Mouse (Mus musculus): ENCODE measurements around the gene Carmil1. TPM values are rescaled to one million over a fixed set of nuclear protein-coding genes. Genes with fewer than 3 reads are reported as not detected.

The Carmil1 gene
- total RNA-seq, 2 experiments from 2014 or later, result 9.1 to 10.6 TPM

DNA sequence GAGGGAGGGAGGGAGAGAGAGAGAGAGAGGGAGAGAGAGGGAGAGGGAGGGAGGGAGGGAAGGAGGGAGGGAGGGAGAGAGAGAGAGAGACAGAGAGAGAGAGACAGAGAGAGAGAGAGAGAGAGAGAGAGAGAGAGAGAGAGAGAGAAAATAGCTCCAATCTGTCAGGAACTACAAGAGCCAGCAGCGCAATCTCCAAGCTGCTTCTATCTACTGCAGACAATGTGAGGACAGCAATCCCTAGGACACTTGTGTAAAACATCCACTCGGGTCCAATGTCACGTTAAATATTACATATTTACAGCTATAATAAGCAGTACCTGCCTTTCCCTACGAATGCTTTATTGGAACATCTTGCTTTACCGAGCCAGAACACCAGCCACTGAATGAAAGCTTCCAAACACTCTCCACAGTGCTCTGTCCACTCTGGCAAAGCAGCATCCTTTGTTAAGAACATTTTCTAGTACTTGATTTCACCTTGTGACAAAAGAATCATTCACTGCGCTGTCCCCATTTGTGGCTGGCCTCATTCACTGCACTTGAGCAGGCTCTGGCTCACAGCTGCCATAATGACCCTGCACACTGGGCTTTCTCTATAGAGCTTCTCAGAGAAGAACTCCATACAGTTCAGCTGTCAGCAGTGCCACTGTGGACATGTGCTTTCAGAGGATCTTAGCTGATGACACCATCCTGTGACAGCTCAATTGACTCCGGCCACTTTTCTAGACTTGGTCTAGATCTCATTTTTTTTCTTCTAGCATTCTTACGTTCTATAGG, 57.0 kb downstream of the Carmil1 start:
- DNase-seq (ENCODE audit: low spot score), result no peak
- intact Hi-C loops (cut with DNase I), result no loop called here

GRCm38 (mm10) chr13:24220441-24220970, 60.1 kb downstream of the Carmil1 start:
- intact Hi-C loops (cut with DNase I), result no loop called here
- DNase-seq (ENCODE audit: low spot score), result no peak

GRCm38 (mm10) chr13:24211229-24211628, 69.4 kb downstream of the Carmil1 start:
- intact Hi-C loops (cut with DNase I), result no loop called here
- no peak for DNase-seq (ENCODE audit: low spot score)

DNA sequence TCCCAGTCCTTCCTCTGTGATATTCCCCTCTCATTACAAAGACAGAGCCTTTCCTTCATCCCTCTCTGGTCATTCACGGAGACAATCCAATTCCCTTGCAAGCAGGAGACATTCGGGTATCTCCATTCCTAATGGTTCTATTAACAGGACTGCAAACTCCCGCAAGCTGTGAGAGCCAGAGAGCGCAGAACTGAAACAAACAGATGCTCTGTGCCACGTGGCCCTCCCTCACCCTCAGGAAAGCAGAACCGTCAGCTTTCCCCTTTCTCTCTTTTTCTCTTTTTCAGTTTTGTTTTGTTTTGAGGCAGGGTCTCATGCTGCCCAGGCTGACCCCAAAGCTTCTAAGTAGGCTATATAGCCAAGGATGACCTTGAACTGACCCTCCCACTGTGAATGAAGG, 74.5 kb downstream of the Carmil1 start:
- intact Hi-C loops (cut with DNase I), result no loop called here
- DNase-seq (ENCODE audit: low spot score), result no peak

GRCm38 (mm10) chr13:24202314-24202713, 78.3 kb downstream of the Carmil1 start:
- intact Hi-C loops (cut with DNase I), result no loop called here
- no peak for DNase-seq (ENCODE audit: low spot score)

DNA sequence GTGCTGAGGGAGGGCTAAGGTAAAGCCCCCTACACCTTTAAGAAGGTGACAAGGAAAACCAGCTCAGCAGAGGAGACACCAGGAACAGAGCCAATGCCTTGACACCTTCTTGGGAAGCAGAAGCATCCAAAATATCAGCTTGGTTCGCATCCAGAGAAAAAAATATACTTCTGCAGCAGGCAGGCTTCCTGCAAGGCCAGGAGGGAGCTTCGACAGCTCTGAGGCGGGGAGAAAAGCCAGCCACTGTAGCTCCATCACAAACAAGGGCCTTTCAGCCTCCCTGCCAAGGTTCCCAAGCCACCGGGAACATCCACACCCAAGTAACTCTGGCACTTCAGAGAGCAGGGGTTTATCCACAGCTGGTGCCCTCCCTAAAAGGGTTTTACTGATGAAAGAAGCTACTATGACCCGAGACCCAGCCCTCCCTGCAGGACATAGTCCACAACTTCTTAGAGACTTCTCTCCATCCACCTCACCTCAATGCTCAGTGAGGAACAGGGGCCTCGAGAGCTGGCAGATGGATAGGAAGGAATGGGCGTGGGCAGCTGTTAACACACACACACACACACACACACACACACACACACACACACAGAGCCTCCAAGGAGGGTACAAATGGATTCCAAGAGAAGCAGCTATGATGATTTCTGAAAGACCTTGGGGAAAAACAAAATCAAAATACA, 80.6 kb downstream of the Carmil1 start:
- DNase-seq (ENCODE audit: low spot score), result peak; percentile 13
- intact Hi-C loops (cut with DNase I), result no loop called here

- no peak for DNase-seq (ENCODE audit: low spot score)
- intact Hi-C loops (cut with DNase I), result no loop called here
Measured at GRCm38 (mm10) chr13:24198396-24198924, 82.1 kb downstream of the Carmil1 start.

- intact Hi-C loops (cut with DNase I), result no loop called here
- DNase-seq (ENCODE audit: low spot score), result no peak
Measured at GRCm38 (mm10) chr13:24195371-24195770, 85.2 kb downstream of the Carmil1 start.

- DNase-seq (ENCODE audit: low spot score), result no peak
Measured at GRCm38 (mm10) chr13:24194018-24194417, 86.6 kb downstream of the Carmil1 start.

DNA sequence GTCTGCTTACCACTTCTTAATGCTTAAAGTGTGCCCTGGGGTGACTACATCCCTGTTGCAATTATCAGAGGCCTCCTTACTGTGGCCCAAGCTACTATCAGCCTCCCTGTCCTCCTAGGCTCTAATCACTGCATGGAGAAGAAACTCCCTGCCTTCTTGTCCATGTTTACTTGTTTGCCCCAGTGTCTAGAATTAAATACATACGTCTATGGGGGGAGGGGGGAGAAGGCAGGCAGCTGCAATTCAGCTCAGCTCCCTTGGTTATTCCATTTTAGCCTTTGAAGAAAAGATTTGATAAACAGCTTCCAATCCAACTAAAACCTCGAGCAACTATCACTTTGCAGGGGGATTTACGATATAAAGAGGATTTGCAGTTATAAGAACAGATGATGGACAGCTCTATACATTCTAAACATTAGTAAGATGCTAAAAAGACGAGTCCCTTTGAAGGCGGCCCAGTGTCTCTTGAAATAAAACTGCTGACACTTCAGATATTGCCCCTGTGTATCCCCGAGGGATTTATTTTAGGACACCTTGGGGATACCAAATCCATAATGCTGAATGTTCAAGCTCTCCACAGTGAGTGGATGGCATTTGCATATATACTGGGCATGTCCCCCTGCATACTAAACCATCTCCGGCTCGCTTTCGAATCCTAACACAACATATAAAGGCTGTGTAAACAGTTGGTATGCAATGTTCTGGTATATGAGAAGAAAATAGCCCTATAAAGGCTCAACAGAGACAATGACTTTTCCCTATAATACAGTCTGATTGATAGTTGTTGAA, 89.5 kb downstream of the Carmil1 start:
- no peak for DNase-seq (ENCODE audit: low spot score)
- intact Hi-C loops (cut with DNase I), result no loop called here

More at GRCm38 (mm10) chr13:24194018-24194417, 86.6 kb downstream of the Carmil1 start:
- intact Hi-C loops (cut with DNase I), result no loop called here

DNA sequence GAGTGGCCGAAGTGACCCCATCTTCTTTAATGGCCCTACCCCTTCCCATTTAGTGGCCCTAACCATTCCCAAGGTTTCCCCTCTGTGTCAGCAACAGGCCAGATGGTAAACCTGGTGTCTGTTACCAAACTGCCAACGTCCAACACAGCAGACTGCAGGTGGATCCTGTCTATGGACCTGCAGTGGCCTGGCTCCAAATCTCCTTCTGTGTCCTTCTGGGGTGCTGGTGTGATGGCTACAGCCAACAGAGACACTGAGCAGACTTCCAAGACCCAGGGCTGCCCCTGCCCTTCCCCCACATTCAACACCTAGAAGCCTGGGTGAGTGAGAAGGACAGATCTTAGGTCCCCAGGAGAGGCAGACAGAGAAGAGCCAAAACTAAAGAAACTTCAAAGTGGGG, 93.6 kb downstream of the Carmil1 start:
- intact Hi-C loops (cut with DNase I), result no loop called here
- DNase-seq (ENCODE audit: low spot score), result no peak

DNA sequence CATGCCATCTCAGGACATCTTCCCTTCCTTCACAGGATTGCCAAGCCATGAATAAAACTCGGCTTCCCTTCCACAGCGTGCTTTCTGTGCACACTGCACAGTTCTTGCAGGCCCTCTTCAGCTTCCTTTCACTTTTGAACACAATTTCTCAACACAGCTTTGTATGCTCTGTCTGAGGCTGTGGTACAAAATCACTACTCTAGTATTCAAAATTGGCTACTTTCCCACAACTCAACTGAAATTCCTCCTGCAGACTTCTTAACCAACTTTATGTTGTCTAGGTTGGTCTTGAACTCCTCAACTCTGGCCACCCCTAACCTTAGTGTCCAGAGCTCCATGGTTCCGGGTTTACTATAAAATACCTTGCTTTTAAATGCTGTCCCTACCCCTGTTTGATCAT, 95.0 kb downstream of the Carmil1 start:
- no peak for DNase-seq (ENCODE audit: low spot score)
- intact Hi-C loops (cut with DNase I), result no loop called here

DNA sequence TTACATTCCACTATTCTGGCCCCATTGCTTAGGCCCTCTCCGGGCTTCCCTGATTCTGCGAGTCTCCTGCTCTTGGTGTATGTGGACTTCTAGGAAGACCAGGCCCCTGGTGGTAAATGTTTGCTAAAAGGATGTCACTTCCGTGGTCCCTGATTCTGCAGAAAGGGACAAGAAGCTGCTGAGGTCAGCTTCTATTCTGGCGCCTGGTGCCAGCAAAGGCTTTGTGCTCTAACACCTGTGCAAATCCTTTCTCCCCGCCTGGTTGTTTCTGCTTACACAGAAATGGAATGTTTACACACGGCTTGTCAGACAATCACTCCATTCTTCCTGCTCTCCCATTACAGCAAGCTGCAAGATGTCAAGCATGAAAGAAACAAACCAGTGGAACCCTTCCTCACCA, 97.7 kb downstream of the Carmil1 start:
- intact Hi-C loops (cut with DNase I), result no loop called here
- DNase-seq (ENCODE audit: low spot score), result no peak

DNA sequence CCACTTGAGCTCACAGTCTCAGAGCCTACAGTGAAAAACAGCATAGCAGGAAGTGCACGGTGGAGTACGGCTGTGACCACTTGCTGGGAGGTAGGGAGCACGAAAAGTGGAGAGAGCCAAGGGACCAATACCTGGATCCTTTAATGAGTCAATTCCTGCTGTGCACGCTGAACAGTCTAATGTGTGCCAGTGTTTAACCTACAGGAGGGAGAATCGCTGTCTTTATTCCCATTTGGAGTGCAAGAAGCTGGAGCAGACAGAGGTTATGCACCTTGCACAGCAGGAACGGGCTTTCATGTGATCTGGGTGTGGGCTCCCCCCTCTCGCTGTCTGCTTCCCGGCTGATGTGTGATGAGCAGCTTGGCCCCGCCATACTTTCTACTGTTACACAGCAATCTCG, 101.1 kb downstream of the Carmil1 start:
- DNase-seq (ENCODE audit: low spot score), result no peak
- intact Hi-C loops (cut with DNase I), result no loop called here

- intact Hi-C loops (cut with DNase I), result no loop called here
Measured at GRCm38 (mm10) chr13:24177600-24177999, 103.0 kb downstream of the Carmil1 start.

DNA sequence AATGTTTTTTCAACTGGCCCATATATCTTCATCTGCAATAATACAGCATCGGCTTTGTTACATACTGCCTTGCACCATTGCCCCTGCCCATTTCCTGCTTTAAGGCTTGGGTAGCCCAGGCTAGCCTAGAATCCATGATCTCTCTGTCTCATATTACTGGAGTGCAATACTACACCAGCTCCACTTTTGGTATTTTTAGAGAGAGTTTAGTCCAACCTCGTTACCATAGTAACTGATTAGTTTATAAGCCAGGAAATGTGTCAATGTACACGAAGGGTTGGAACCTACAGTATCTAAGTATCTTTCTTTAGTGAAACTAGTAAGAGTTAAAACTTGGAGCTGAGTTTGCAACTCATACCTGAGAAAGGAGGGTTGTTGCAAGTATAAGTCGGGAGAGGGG, 103.8 kb downstream of the Carmil1 start:
- intact Hi-C loops (cut with DNase I), result no loop called here
- DNase-seq (ENCODE audit: low spot score), result no peak

More at GRCm38 (mm10) chr13:24177600-24177999, 103.0 kb downstream of the Carmil1 start:
- no peak for DNase-seq (ENCODE audit: low spot score)

DNA sequence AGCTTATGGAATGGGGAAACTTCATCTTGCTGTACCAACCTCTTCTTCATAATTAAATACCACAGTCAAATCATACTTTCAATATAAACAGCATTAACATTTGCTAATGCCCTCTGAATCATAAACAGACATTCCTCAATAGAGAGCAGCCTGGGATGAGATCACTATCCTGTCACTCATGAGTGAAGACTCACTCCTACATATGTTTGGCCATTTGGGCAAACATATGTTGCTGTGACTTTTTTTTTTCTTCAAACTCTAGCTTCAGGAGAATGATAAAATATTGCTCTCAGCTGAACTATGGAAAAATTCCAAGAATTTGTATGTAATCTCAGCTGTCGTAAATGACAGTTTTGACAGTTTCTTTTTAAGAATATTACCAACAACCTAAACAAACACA, 110.9 kb downstream of the Carmil1 start:
- intact Hi-C loops (cut with DNase I), result no loop called here
- DNase-seq (ENCODE audit: low spot score), result no peak

- intact Hi-C loops (cut with DNase I), result no loop called here
- DNase-seq (ENCODE audit: low spot score), result no peak
Measured at GRCm38 (mm10) chr13:24163368-24163767, 117.2 kb downstream of the Carmil1 start.

DNA sequence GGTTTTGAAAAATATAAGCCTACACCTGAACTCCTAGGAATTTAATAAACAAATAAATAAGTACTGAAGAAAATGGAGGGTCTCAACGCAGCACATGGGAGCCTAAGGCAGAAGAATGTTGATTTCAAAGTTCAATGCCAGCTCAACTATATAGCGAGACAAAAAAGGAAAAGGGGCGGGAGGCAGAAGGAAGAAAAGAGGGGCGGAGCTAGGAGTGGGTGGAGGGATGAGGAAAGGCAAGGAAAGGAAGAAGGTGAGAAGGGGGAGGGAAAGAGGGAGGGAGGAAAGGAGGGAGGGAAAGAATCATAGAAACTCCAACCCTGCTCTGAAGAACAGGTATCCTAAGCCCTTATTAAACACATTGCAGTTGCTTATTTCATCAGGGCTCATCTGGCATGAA, 119.5 kb downstream of the Carmil1 start:
- DNase-seq (ENCODE audit: low spot score), result no peak
- intact Hi-C loops (cut with DNase I), result no loop called here

DNA sequence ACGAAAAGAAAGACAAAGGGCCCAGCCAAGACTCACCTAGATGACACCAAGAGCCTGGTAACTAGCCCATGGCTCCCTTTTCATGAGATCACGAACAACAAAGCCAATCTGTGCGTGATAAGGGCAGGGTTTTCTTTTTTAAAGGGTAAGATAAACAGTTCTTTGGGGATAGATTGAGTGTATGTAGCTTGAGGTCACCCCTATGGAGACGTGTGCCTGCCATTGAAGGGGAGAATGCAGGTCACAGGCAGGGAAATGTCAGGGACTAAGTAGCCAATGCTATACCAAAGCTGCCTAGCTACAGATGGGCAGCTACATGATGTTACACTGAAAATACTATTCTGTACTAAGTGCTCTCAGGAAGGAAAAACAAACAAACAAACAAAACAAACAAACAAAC, 120.6 kb downstream of the Carmil1 start:
- intact Hi-C loops (cut with DNase I), result no loop called here
- no peak for DNase-seq (ENCODE audit: low spot score)

Measured in heart, postnatal 25 days (tissue).